Mouse (Mus musculus) bone marrow, adult 2 months (tissue): ENCODE results near the gene Tmem50a.

Experiments
- CTCF ChIP-seq: fragments of 200-500 bp; IDR thresholded peaks from 2 replicates; pipeline ENCODE4 v1.5.1; 2011; ENCODE audit warnings: low read length, control low read depth; ENCODE audit not compliant: control insufficient read depth, insufficient read depth
- POLR2A ChIP-seq: fragments of 200-500 bp; IDR thresholded peaks from 2 replicates; pipeline ENCODE4 v1.6.1; 2011; ENCODE audit warnings: low read depth, mild to moderate bottlenecking, control low read depth, low read length, borderline replicate concordance; ENCODE audit not compliant: control insufficient read depth

DNA sequence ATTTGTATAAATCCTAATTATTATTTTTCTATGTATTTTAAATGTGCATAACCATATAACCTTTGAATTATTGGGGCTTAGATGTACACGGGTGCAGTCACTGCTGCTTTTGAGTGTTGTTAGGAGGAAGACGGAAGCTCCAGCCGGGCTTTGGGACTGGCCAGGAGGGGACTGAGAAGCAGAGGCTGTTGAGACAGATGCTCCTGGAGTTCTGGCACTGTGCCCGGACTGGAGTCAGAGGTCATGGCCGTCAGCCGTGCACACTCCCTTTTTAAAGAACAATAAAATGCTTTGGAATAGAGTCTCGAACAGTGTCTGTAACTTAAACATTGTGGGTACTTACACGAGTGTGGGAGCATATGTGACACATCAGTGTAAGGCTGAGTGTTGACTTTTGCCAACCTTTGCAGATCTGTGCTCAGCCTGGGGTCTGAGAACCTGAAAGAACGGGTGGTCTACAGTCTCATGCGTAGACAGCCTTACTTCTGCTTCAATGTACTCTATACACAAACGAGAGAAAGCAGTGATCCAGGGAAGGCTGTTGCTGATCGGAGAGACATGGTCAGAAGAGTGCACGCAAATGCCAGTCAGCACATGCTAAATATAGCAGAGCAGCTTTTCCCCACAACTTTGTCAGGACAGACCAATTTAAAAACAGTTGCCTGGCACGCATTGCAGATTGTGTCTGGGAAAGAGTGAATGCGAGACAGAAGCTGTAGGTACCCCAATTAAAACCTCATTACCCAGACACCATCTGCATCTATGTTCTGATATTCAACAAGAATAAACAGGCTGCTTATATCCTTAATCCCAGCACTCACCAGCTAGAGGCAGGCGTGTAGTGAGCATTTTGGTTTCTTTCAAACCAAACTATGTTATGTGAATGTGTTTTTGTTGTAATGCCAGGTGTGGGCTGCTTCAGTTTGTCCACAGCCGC lies 22.7 kb upstream of the Tmem50a start:
- TF ChIP-seq CTCF: no peak
- TF ChIP-seq POLR2A: no peak
